Mouse (Mus musculus) lung, postnatal 36 days (tissue): ENCODE measurements at regions not wholly inside any gene's neighbourhood (a gene's known extent, or its start where the extent isn't known, plus 50 kb on each side); places are given as distances from the start of the nearest gene placed in this dataset.
"Not testable (repeated sequence)": the region's sequence is repeated elsewhere in the genome, so short reads cannot be mapped to it uniquely, and the experiment has no call there.

Experiments
- DNase-seq: peaks from one replicate; pipeline ENCODE4 v3.0.0; 2022; ENCODE audit warnings: mixed read lengths

GRCm38 (mm10) chrX:4530652-4531051 lies 160.2 kb downstream of the Btbd35f17 start:
- DNase-seq, result peak; percentile 7

- DNase-seq, result not testable (repeated sequence)
Measured at GRCm38 (mm10) chrX:4543981-4544380, 173.5 kb downstream of the Btbd35f17 start.

GRCm38 (mm10) chrX:4548879-4549278 lies 178.4 kb downstream of the Btbd35f17 start:
- DNase-seq, result not testable (repeated sequence)
